Mouse (Mus musculus) bone marrow, adult 2 months (tissue): ENCODE data around the gene Tmem234. TPM values are rescaled to one million over a fixed set of nuclear protein-coding genes. Genes with fewer than 3 reads are reported as not detected.
"Not testable (repeated sequence)": the region's sequence is repeated elsewhere in the genome, so short reads cannot be mapped to it uniquely, and the experiment has no call there.

Experiments
- H3K27ac ChIP-seq: fragments of 200-500 bp; 2 replicates; pipeline ENCODE4 v1.5.1; 2012; ENCODE audit warnings: low read depth, mild to moderate bottlenecking, control low read depth, inconsistent platforms, low read length; ENCODE audit not compliant: control insufficient read depth, poor library complexity, insufficient read depth
- H3K4me1 ChIP-seq: fragments of 200-500 bp; 2 replicates; pipeline ENCODE4 v1.6.1; 2011; ENCODE audit warnings: low read length; ENCODE audit not compliant: control insufficient read depth, insufficient read depth
- H3K4me3 ChIP-seq: fragments of 200-500 bp; replicated peaks from 2 replicates; pipeline ENCODE3; 2011; ENCODE audit warnings: mild to moderate bottlenecking, low read depth, low read length, control low read depth; ENCODE audit not compliant: control insufficient read depth
- CTCF ChIP-seq: fragments of 200-500 bp; IDR thresholded peaks from 2 replicates; pipeline ENCODE4 v1.5.1; 2011; ENCODE audit warnings: low read length, control low read depth; ENCODE audit not compliant: control insufficient read depth, insufficient read depth
- POLR2A ChIP-seq: fragments of 200-500 bp; IDR thresholded peaks from 2 replicates; pipeline ENCODE4 v1.6.1; 2011; ENCODE audit warnings: low read depth, mild to moderate bottlenecking, control low read depth, low read length, borderline replicate concordance; ENCODE audit not compliant: control insufficient read depth
- WGBS: fragments of 180-500 bp; shearing (Covaris S2); methylation state at CpG from one replicate; pipeline ENCODE4 v1.1.7; 2018; 5-methylcytosine and 5-hydroxymethylcytosine counted together
- polyA plus RNA-seq: library from polyadenylated mRNA; stranded (reverse); fragments of >200 nt; gene quantifications from 2 replicates; pipeline ENCODE4 v1.2.4, GENCODE M21; 2011; ENCODE audit warnings: low replicate concordance; ENCODE audit not compliant: missing spikeins, insufficient read depth, insufficient read length

Gene Tmem234
- 71.2 and 118 TPM in 2 replicates for polyA plus RNA-seq

- TF ChIP-seq POLR2A (peak; percentile 74; the same call in 1 of the 2 replicates), CTCF (no peak)
- peak within 1 kb of the TSS; percentile 87 for H3K4me3 ChIP-seq
- under 1% methylated on average over 74 of the region's 74 CpGs for WGBS
- peaks cover 4% of the 10 kb centered on the region; the same call in 1 of the 2 replicates for H3K4me1 ChIP-seq
- peak within 1 kb of the TSS; percentile 43 for H3K27ac ChIP-seq
Measured at GRCm38 (mm10) chr4:129600233-129601158, at the start of gene Tmem234, which contains the start of gene Eif3i. Tmem234 (plus strand) TSS chr4:129600668. Eif3i (minus strand) TSS chr4:129600648.

GRCm38 (mm10) chr4:129554512-129554911 is 46.0 kb upstream of the Tmem234 start:
- 81% methylated on average over 6 of the region's 6 CpGs for WGBS
- not testable (repeated sequence) for H3K4me3 ChIP-seq, H3K4me1 ChIP-seq, H3K27ac ChIP-seq

- Histone ChIP-seq H3K4me1 (peaks cover 10% of the 10 kb centered on the region), H3K27ac (no peak overlapping the region), H3K4me3 (peak overlapping the region; percentile 17)
- whole genome bisulfite sequencing = 8% methylated on average over 16 of the region's 16 CpGs
- TF ChIP-seq CTCF (peak; percentile 77), POLR2A (no peak)
Measured at GRCm38 (mm10) chr4:129555421-129555861, 45.0 kb upstream of the Tmem234 start.

- 3% methylated on average over 24 of the region's 24 CpGs for WGBS
- peaks cover 10% of the 10 kb centered on the region for H3K4me1 ChIP-seq
- no peak overlapping the region for H3K27ac ChIP-seq
- H3K4me3 ChIP-seq = peak overlapping the region; percentile 77
- TF ChIP-seq POLR2A = no peak
- TF ChIP-seq CTCF = no peak
Measured at GRCm38 (mm10) chr4:129555862-129556531, 44.5 kb upstream of the Tmem234 start.

- Histone ChIP-seq H3K4me3 (peak overlapping the region; percentile 77), H3K27ac (peak overlapping the region; percentile 52), H3K4me1 (peaks cover 10% of the 10 kb centered on the region)
- WGBS = 10% methylated on average over 33 of the region's 33 CpGs
- TF ChIP-seq POLR2A (peak; percentile 70; the same call in 1 of the 2 replicates), CTCF (no peak)
Measured at GRCm38 (mm10) chr4:129556532-129557223, 43.8 kb upstream of the Tmem234 start.

- 80% methylated on average over 9 of the region's 9 CpGs for WGBS
- TF ChIP-seq CTCF (no peak), POLR2A (no peak)
- Histone ChIP-seq H3K4me3 (peak overlapping the region; percentile 77), H3K27ac (peak overlapping the region; percentile 52; the same call in 1 of the 2 replicates), H3K4me1 (peaks cover 10% of the 10 kb centered on the region)
Measured at GRCm38 (mm10) chr4:129557256-129557808, 43.1 kb upstream of the Tmem234 start.

GRCm38 (mm10) chr4:129558321-129558955 is 42.0 kb upstream of the Tmem234 start:
- 43% methylated on average over 12 of the region's 12 CpGs for WGBS
- Histone ChIP-seq H3K27ac (peak overlapping the region; percentile 68), H3K4me3 (no peak overlapping the region), H3K4me1 (peaks cover 10% of the 10 kb centered on the region)
- TF ChIP-seq CTCF (no peak), POLR2A (no peak)

GRCm38 (mm10) chr4:129561184-129561583 is 39.3 kb upstream of the Tmem234 start:
- peaks cover 7% of the 10 kb centered on the region for H3K4me1 ChIP-seq
- no peak for TF ChIP-seq POLR2A
- TF ChIP-seq CTCF = no peak
- 71% methylated on average over 5 of the region's 5 CpGs for WGBS

More at GRCm38 (mm10) chr4:129561184-129561583, 39.3 kb upstream of the Tmem234 start:
- no peak overlapping the region for H3K4me3 ChIP-seq
- no peak overlapping the region for H3K27ac ChIP-seq
